Mouse (Mus musculus): ENCODE results near the gene Taf15. TPM values are rescaled to one million over a fixed set of nuclear protein-coding genes. Genes with fewer than 3 reads are reported as not detected.

Taf15 gene
- total RNA-seq (2021): 10 to 100 TPM; 34.2 to 41.5 TPM
- long read RNA-seq, experiment 1, partial matches to known transcripts: 3 of 3 reads
- long read RNA-seq, experiment 1, other reads (novel, unspliced or antisense): 0 of 3 reads
- long read RNA-seq, experiment 2, partial matches to known transcripts: 4 of 4 reads
- long read RNA-seq, experiment 2, other reads (novel, unspliced or antisense): 0 of 4 reads

DNA sequence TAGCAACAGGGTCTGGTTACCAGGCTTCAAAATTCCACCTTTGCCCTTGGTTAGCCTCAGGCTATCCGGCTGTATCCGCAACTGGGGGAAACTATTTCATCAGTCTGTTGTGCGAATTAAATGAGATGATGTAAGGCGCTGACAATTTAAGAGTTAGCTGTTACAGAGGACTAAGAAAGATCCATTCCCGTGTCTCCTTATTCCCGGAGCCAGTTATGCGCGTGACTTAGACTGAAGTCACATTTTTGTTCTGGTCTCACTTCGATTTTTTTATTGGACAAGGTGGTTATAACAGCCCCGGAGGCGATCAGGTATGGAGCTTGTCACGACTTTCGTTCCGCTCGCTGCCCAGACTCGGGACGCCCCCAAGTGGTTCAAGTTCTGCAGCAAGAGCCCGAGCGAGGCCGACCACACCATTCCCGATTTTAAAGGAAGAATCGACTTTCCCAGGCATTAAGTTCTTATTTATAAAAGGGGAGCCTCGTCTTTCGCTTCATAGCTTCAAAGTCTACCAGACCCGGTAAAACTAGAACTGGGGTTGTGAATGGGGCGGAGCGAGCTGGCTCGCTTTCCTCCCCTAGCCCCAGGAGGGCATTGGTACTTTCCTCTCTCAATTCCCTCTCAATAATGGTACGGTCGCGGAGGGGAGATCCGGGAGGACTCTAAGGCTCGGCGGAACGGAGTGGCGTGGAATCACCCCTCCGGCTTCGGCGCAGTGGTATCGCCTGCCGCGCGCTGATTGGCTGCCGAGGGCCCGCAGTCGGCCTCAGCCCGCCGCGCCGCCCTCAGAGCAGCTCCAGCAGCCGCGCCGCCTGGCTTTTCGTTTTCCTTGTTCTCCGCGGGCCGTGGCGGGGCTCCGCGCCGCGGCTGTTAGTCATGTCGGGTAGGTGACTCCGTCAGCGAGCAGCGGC lies at the start of gene Taf15:
TSS of gene Taf15 (plus strand) at position 763 of the 911 bp plus-strand sequence.
- DNase-seq: peak; percentile 98 to 99

- DNase-seq: peak; percentile 62 to 87
These were observed 48.2 kb upstream of the Taf15 start for GRCm38 (mm10) chr11:83424681-83425080.

DNA sequence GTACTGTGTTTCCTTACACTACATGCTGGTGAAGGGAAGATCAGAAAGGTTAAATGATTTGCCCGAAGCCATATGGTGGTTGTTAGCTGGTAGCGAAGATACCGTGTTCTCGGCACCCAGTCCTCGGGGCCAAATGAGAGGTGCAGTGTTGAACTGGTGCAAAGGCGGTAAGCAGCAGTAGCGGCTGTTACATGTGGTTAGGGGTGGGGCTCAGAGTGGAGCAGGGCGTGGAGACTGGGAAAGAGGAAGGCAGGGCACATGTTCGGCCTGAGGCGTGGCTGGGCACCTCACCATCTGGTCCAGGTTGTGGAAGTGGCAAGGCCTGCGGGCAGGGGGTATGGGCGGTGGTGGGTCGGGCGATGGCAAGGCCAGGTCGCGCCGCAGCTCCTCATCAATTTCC lies 45.9 kb upstream of the Taf15 start:
- no peak for DNase-seq

- DNase-seq: no peak
These were observed 43.5 kb upstream of the Taf15 start, which contains the start of gene Gas2l2 for GRCm38 (mm10) chr11:83429355-83429754. Gas2l2 (minus strand) TSS chr11:83429455.

GRCm38 (mm10) chr11:83432533-83432932 lies 40.4 kb upstream of the Taf15 start:
- no peak for DNase-seq

DNA sequence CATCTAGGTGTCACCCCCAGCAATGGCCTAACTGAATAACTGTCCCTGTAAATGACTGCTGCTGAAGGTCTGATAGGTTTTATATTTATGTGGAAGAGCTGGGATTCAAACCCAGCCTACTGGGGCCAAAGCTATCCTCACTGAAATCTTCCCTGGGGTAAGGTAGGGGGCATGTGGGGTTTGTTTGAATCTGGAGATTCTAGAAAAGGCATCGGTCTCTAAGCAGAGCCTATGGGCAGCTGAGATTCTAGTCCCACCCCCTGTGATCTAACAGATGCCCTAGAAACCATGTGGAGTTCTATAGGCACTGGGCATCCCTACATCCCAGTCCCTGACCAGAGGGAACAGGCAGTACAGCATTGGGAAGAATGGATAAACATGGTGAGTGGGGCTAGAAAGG lies 35.5 kb upstream of the Taf15 start, which contains the start of gene 1700020L24Rik:
TSS of gene 1700020L24Rik (plus strand) at position 301 of the 400 bp plus-strand sequence.
- no peak for DNase-seq

GRCm38 (mm10) chr11:83439426-83440060 lies 33.3 kb upstream of the Taf15 start:
- DNase-seq: no peak

GRCm38 (mm10) chr11:83440081-83441064 lies 32.5 kb upstream of the Taf15 start:
- peak; percentile 88 to 90 for DNase-seq

DNA sequence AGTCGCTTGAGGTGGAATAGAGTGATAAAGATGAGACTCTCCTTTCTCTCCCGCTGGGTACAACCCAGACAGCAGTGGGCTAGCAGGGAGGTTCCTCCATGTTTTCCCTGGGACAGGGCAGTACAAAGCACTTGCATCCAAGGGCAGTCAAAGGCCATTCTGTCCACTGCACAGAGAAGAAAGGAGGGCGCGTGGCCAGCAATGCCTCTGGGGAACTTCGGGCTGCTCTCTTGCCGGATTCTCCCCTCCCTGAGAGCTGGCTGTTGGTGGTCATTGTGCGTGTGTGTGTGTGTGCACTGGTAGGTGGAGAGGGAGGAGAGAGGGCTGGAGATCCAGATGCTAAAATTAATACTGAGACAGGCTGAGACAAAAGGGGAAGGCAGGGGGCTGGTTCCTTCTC lies 31.7 kb upstream of the Taf15 start:
- DNase-seq: peak; percentile 69 to 78

GRCm38 (mm10) chr11:83442596-83443267 lies 30.2 kb upstream of the Taf15 start:
- peak; percentile 79 to 94 for DNase-seq

GRCm38 (mm10) chr11:83443824-83444223 lies 29.1 kb upstream of the Taf15 start:
- DNase-seq: no peak

- no peak for DNase-seq
These were observed 27.9 kb upstream of the Taf15 start for GRCm38 (mm10) chr11:83445001-83445400.

GRCm38 (mm10) chr11:83447612-83448011 lies 25.3 kb upstream of the Taf15 start:
- DNase-seq: no peak

GRCm38 (mm10) chr11:83448021-83448926 lies 24.6 kb upstream of the Taf15 start:
- peak; percentile 67 to 77 for DNase-seq

GRCm38 (mm10) chr11:83448927-83449236 lies 24.0 kb upstream of the Taf15 start:
- peak; percentile 63 for DNase-seq

DNA sequence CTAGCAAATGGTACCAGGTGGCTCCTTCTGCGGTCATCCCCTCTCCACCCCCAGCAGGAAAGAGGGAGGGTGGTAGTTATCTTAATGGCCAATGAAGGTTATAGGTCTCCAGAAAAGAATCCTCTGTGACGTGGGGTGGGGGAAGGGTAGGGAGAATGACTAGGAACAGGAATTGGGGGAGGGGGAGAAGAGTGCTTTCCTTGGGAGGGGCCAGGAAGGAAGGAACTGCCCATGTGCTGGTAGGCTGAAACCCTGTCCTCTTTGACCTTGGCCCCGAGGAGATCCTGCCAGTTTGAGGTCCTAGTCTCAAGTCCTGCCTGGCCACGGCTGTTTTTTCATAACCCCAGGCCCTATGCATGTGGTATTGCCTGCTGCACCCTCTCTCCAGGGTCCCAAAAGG lies 23.6 kb upstream of the Taf15 start:
- DNase-seq: no peak

GRCm38 (mm10) chr11:83450550-83450949 lies 22.3 kb upstream of the Taf15 start:
- no peak for DNase-seq

- DNase-seq: no peak
These were observed 21.6 kb upstream of the Taf15 start for GRCm38 (mm10) chr11:83451281-83451680.

- DNase-seq: peak; percentile 63 to 76
These were observed 18.3 kb upstream of the Taf15 start for GRCm38 (mm10) chr11:83454548-83454947.

DNA sequence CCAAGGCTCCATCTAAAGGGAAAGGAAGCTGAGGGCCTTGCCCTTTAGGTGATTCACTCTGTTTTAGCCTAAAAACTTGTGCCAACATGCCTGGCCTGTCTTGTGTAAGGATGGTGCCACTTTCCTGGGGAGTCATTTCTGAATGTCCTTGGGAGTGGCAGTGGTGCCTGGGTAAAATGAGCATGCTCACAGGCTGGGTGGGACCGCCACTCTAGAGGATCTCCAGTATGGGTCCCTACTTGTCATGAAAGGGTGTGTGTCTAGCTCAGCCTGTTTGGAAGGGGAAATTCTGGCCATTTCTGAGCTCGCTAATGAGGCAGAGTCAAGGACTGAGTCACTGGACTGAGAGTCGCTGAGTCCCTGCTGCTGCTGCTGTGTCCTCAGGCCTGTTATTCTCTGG lies 17.3 kb upstream of the Taf15 start:
- DNase-seq: no peak

All from heart, adult 18-20 months (tissue).